21 mouse cellular contexts compared by ENCODE assay signal in the genomic region with DNA sequence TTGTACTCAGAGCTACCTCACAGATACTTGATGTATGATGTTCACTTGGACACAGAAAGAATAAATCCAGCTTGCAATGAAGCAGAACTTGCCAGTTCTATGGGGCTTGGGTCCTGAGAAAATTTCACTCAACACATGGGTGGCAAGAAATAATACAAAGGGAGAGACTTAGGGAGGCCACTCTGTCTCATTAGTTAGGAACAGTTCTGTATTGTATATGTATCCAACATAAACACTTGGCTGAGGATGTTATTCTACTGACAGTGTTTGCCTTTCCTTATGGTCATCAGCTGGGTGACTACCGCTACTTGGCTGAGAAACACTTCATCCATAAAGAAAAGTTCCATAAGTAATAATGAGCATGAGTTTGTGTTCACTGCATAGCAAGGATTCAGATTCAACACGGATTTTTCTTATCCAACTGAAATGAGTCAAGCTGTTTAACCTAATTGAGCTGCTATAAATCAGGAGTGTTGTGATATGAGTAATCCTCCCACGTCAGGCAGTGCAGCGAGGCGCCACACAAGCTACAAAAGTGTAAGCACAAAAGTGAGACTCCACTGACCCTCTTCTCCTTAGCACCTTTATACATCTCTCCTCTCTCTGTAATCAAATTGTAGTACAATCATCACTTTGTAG.
DNase-seq lines count a peak whose midpoint lies in the region; ATAC-seq and TF ChIP-seq lines count a peak whose summit lies in the region.
"Had no signal": no experiment of that assay in that cellular context is flagged by ENCODE, and none has a peak within 500 bp of the region (broad histone marks: within the 10 kb centered on the region; RNA-seq: fewer than 3 reads in every experiment).

No protein-coding gene starts in this region.

- H3K27me3 ChIP-seq in kidney, embryonic 15.5 days: no peaks in the 10 kb centered on the region
- no peaks in the 10 kb centered on the region for H3K27me3 ChIP-seq in stomach, embryonic 14.5 days (ENCODE audit: control insufficient read depth, insufficient read depth, low read length)
- no peaks in the 10 kb centered on the region for H3K27me3 ChIP-seq in stomach, postnatal 0 days (ENCODE audit: control insufficient read depth, insufficient read depth, low read length)
- no peaks in the 10 kb centered on the region for H3K27me3 ChIP-seq in stomach, embryonic 16.5 days (ENCODE audit: control insufficient read depth, insufficient read depth, low read length)
- H3K27me3 ChIP-seq: hindbrain, embryonic 15.5 days; midbrain, embryonic 15.5 days had no signal

- 0 out of 2 replicates have a peak overlapping the region, but pooled peaks have one; percentile 45 for H3K27ac ChIP-seq in kidney, embryonic 15.5 days
- peak overlapping the region; percentile 93 for H3K27ac ChIP-seq in stomach, embryonic 14.5 days (ENCODE audit: low read length)
- H3K27ac ChIP-seq in stomach, postnatal 0 days (replicated peaks): no peak overlapping the region; the same call in 1 of the 2 replicates
- H3K27ac ChIP-seq in embryonic fibroblast, embryonic 13.5 days (ENCODE audit: insufficient read depth, low read length): peak overlapping the region; percentile 62; the same call in 1 of the 2 replicates
- H3K27ac ChIP-seq in stomach, embryonic 16.5 days (ENCODE audit: low read length): peak overlapping the region; percentile 80
- H3K27ac ChIP-seq: forebrain, embryonic 10.5 days; gastrocnemius, adult 2 months; hindbrain, embryonic 15.5 days; left cerebral cortex, adult 2 months; midbrain, embryonic 15.5 days had no signal

- no peak overlapping the region for H3K9ac ChIP-seq in kidney, embryonic 15.5 days
- no peak overlapping the region for H3K9ac ChIP-seq in stomach, embryonic 14.5 days (replicated peaks; ENCODE audit: low read depth, low read length)
- no peak overlapping the region for H3K9ac ChIP-seq in stomach, postnatal 0 days (ENCODE audit: low read length)
- H3K9ac ChIP-seq in stomach, embryonic 16.5 days (ENCODE audit: low read length): no peak overlapping the region
- H3K9ac ChIP-seq: hindbrain, embryonic 15.5 days; midbrain, embryonic 15.5 days had no signal

- 37% methylated on average over 5 of the region's 5 CpGs for WGBS in kidney, embryonic 15.5 days
- WGBS in stomach, embryonic 14.5 days: 31% methylated on average over 5 of the region's 5 CpGs
- 27% methylated on average over 5 of the region's 5 CpGs for WGBS in stomach, postnatal 0 days
- WGBS in stomach, embryonic 16.5 days: 42% methylated on average over 5 of the region's 5 CpGs

- H3K4me1 ChIP-seq in kidney, embryonic 15.5 days: peaks cover 8% of the 10 kb centered on the region
- H3K4me1 ChIP-seq in stomach, embryonic 14.5 days (ENCODE audit: control insufficient read depth, insufficient read depth, low read length): 0 out of 2 replicates have a peak, but pooled peaks cover 10% of the 10 kb centered on the region
- no peaks in the 10 kb centered on the region for H3K4me1 ChIP-seq in stomach, postnatal 0 days (replicated peaks; ENCODE audit: control insufficient read depth, insufficient read depth)
- 0 out of 2 replicates have a peak, but pooled peaks cover 5% of the 10 kb centered on the region for H3K4me1 ChIP-seq in embryonic fibroblast, embryonic 13.5 days (ENCODE audit: control insufficient read depth, insufficient read depth, low read length)
- no peaks in the 10 kb centered on the region for H3K4me1 ChIP-seq in stomach, embryonic 16.5 days (ENCODE audit: control insufficient read depth, insufficient read depth, low read length)
- H3K4me1 ChIP-seq: forebrain, embryonic 10.5 days; hindbrain, embryonic 15.5 days; midbrain, embryonic 15.5 days had no signal

- no peak overlapping the region for H3K4me3 ChIP-seq in kidney, embryonic 15.5 days (replicated peaks)
- no peak overlapping the region for H3K4me3 ChIP-seq in stomach, embryonic 14.5 days (ENCODE audit: low read depth, low read length)
- H3K4me3 ChIP-seq in stomach, postnatal 0 days (ENCODE audit: low read depth, low read length): no peak overlapping the region
- H3K4me3 ChIP-seq in embryonic fibroblast, embryonic 13.5 days (ENCODE audit: insufficient read depth, low read length): no peak overlapping the region
- no peak overlapping the region for H3K4me3 ChIP-seq in stomach, embryonic 16.5 days (replicated peaks; ENCODE audit: low read length)
- H3K4me3 ChIP-seq: embryonic facial prominence, embryonic 10.5 days; forebrain, embryonic 10.5 days; hindbrain, embryonic 15.5 days; left cerebral cortex, adult 2 months; midbrain, embryonic 15.5 days had no signal

- intact Hi-C loops in left cerebral cortex, postnatal 14 days (cut with DNase I): no loop called here

- H3K4me2 ChIP-seq in kidney, embryonic 15.5 days: no peak overlapping the region
- H3K4me2 ChIP-seq in stomach, embryonic 14.5 days (replicated peaks; ENCODE audit: low read depth, low read length): no peak overlapping the region
- no peak overlapping the region for H3K4me2 ChIP-seq in stomach, postnatal 0 days (replicated peaks; ENCODE audit: low read depth)
- H3K4me2 ChIP-seq in stomach, embryonic 16.5 days (ENCODE audit: low read depth, low read length): no peak overlapping the region
- H3K4me2 ChIP-seq: heart, embryonic 11.5 days; hindbrain, embryonic 15.5 days; midbrain, embryonic 15.5 days had no signal

- TF ChIP-seq POLR2A in embryonic fibroblast, embryonic 13.5 days (IDR thresholded peaks at IDR 0.05; ENCODE audit: low read depth, low read length): no peak

- TF ChIP-seq CTCF in stomach, postnatal 0 days (IDR thresholded peaks at IDR 0.05; ENCODE audit: low read depth): no peak
- TF ChIP-seq CTCF in embryonic fibroblast, embryonic 13.5 days (IDR thresholded peaks at IDR 0.05; ENCODE audit: borderline replicate concordance, insufficient read depth, low read length): no peak

- no peaks in the 10 kb centered on the region for H3K9me3 ChIP-seq in kidney, embryonic 15.5 days (replicated peaks)
- H3K9me3 ChIP-seq in stomach, embryonic 14.5 days (ENCODE audit: control insufficient read depth, low read depth, low read length): no peaks in the 10 kb centered on the region
- H3K9me3 ChIP-seq in stomach, postnatal 0 days (ENCODE audit: control insufficient read depth, low read length): no peaks in the 10 kb centered on the region
- no peaks in the 10 kb centered on the region for H3K9me3 ChIP-seq in stomach, embryonic 16.5 days (replicated peaks; ENCODE audit: control insufficient read depth, low read length)
- H3K9me3 ChIP-seq: embryonic facial prominence, embryonic 10.5 days; forebrain, embryonic 10.5 days; hindbrain, embryonic 15.5 days; midbrain, embryonic 15.5 days had no signal

- no peak for TF ChIP-seq EP300 in stomach, postnatal 0 days (optimal IDR thresholded peaks at IDR 0.05)

- no peaks in the 10 kb centered on the region for H3K36me3 ChIP-seq in kidney, embryonic 15.5 days
- no peaks in the 10 kb centered on the region for H3K36me3 ChIP-seq in stomach, embryonic 14.5 days (ENCODE audit: control insufficient read depth, insufficient read depth, low read length)
- H3K36me3 ChIP-seq in stomach, postnatal 0 days (ENCODE audit: control insufficient read depth, insufficient read depth, low read length): no peaks in the 10 kb centered on the region
- H3K36me3 ChIP-seq in stomach, embryonic 16.5 days (ENCODE audit: control insufficient read depth, insufficient read depth, low read length): no peaks in the 10 kb centered on the region
- H3K36me3 ChIP-seq: embryonic facial prominence, embryonic 10.5 days; forebrain, embryonic 10.5 days; hindbrain, embryonic 15.5 days; midbrain, embryonic 15.5 days had no signal

- DNase-seq in kidney, adult 8-10 months: no peak
- no peak for DNase-seq in stomach, postnatal 0 days (ENCODE audit: low spot score)
- no peak for DNase-seq in left cerebral cortex, postnatal 14 days (ENCODE audit: low spot score in 2 of 2)
- DNase-seq: adrenal gland, postnatal 25 days; cerebellum, adult 9-10 months; gastrocnemius, adult 2 months; kidney, adult 2 months; lung, postnatal 36 days; right cerebral cortex, adult 18-20 months; thymus, postnatal 14 days had no signal

- peak; percentile 87 for ATAC-seq in kidney, embryonic 15.5 days (replicated peaks; ENCODE audit: low FRiP score)
- ATAC-seq in stomach, embryonic 14.5 days (ENCODE audit: insufficient number of reproducible peaks, insufficient read depth, low FRiP score, low read depth): peak; percentile 82
- no peak for ATAC-seq in stomach, postnatal 0 days (ENCODE audit: low FRiP score, low TSS enrichment)
- ATAC-seq in stomach, embryonic 16.5 days (ENCODE audit: insufficient read depth, low FRiP score): peak; percentile 90
- ATAC-seq in megakaryocyte progenitor cell, adult 5-6 weeks (replicated peaks; ENCODE audit: poor library complexity): no peak
- ATAC-seq: midbrain, embryonic 15.5 days had no signal

Comparison
In these comparisons a context has a peak if more than half of its experiments do, and no peak if none do; other contexts are left out.
1. ATAC-seq: peak in kidney, embryonic 15.5 days (single experiment), stomach, embryonic 14.5 days (single experiment) and stomach, embryonic 16.5 days (single experiment); none in stomach, postnatal 0 days (single experiment) and megakaryocyte progenitor cell, adult 5-6 weeks (single experiment).